Mouse (Mus musculus) WW6 (cell line): Measurements from ENCODE around the gene Ltbp3.

Source experiments
- DNase-seq: peaks from one replicate; pipeline ENCODE4 v3.0.0-alpha.2; 2013; ENCODE audit warnings: low read depth, low spot score

Gene Ltbp3

GRCm38 (mm10) chr19:5750951-5751350 lies 10.2 kb downstream of the Ltbp3 start:
- DNase-seq: no peak

- DNase-seq: no peak
These were observed 11.0 kb downstream of the Ltbp3 start for GRCm38 (mm10) chr19:5751742-5752141.

- DNase-seq: no peak
These were observed 15.7 kb downstream of the Ltbp3 start for GRCm38 (mm10) chr19:5756321-5756985.

GRCm38 (mm10) chr19:5756991-5757636 lies 16.4 kb downstream of the Ltbp3 start:
- no peak for DNase-seq

- DNase-seq: no peak
These were observed 18.2 kb downstream of the Ltbp3 start for GRCm38 (mm10) chr19:5758878-5759403.

- no peak for DNase-seq
These were observed 22.5 kb downstream of the Ltbp3 start for GRCm38 (mm10) chr19:5763163-5763562.

GRCm38 (mm10) chr19:5767271-5767670 lies 26.6 kb downstream of the Ltbp3 start:
- no peak for DNase-seq

- DNase-seq: no peak
These were observed 29.6 kb downstream of the Ltbp3 start for GRCm38 (mm10) chr19:5770311-5770710.

- no peak for DNase-seq
These were observed 30.5 kb downstream of the Ltbp3 start, which contains the start of gene Scyl1 for GRCm38 (mm10) chr19:5770925-5771860. Gene Scyl1, minus strand, starts transcription at chr19:5771419.

GRCm38 (mm10) chr19:5777387-5778032 lies 36.8 kb downstream of the Ltbp3 start:
- DNase-seq: no peak

- DNase-seq: no peak
These were observed 37.6 kb downstream of the Ltbp3 start for GRCm38 (mm10) chr19:5778312-5778711.

GRCm38 (mm10) chr19:5780203-5780602 lies 39.5 kb downstream of the Ltbp3 start:
- DNase-seq: no peak

- no peak for DNase-seq
These were observed 40.8 kb downstream of the Ltbp3 start for GRCm38 (mm10) chr19:5781532-5781931.

- DNase-seq: no peak
These were observed 41.4 kb downstream of the Ltbp3 start for GRCm38 (mm10) chr19:5782121-5782520.

- DNase-seq: no peak
These were observed 44.4 kb downstream of the Ltbp3 start for GRCm38 (mm10) chr19:5784958-5785577.

GRCm38 (mm10) chr19:5786441-5787114 lies 45.9 kb downstream of the Ltbp3 start:
- DNase-seq: no peak

- DNase-seq: no peak
These were observed 46.5 kb downstream of the Ltbp3 start for GRCm38 (mm10) chr19:5787128-5787635.

GRCm38 (mm10) chr19:5787920-5788319 lies 47.2 kb downstream of the Ltbp3 start:
- no peak for DNase-seq

- DNase-seq: no peak
These were observed 47.9 kb downstream of the Ltbp3 start for GRCm38 (mm10) chr19:5788620-5789019.

- DNase-seq: no peak
These were observed 48.4 kb downstream of the Ltbp3 start for GRCm38 (mm10) chr19:5789066-5789465.
